Mouse (Mus musculus) bone marrow macrophage, adult 2 months (primary cell): Measurements from ENCODE around the gene H2afy2. TPM values are rescaled to one million over a fixed set of nuclear protein-coding genes. Genes with fewer than 3 reads are reported as not detected.

ENCODE experiments used
- H3K27ac ChIP-seq: 2 replicates; pipeline ENCODE4 v1.5.1; 2012; ENCODE audit warnings: low read depth, low read length; ENCODE audit not compliant: insufficient read depth
- H3K4me1 ChIP-seq: 2 replicates; pipeline ENCODE4 v1.6.1; 2012; ENCODE audit warnings: low read length; ENCODE audit not compliant: control insufficient read depth, insufficient read depth
- H3K4me3 ChIP-seq: 2 replicates; pipeline ENCODE4 v1.5.1; 2012; ENCODE audit warnings: mild to moderate bottlenecking, low read length, moderate library complexity; ENCODE audit not compliant: insufficient read depth
- CTCF ChIP-seq: IDR thresholded peaks from 2 replicates; pipeline ENCODE4 v1.5.1; 2012; ENCODE audit warnings: low read depth, mild to moderate bottlenecking, low read length, moderate library complexity
- POLR2A ChIP-seq: IDR thresholded peaks from 2 replicates; pipeline ENCODE4 v1.6.1; 2012; ENCODE audit warnings: mild to moderate bottlenecking, low read depth, low read length, borderline replicate concordance
- polyA plus RNA-seq: library from polyadenylated mRNA; stranded (reverse); fragments of >200 nt; gene quantifications from 2 replicates; pipeline ENCODE4 v1.2.4, GENCODE M21; 2012; ENCODE audit not compliant: missing spikeins, insufficient read depth, insufficient read length

Gene H2afy2
- polyA plus RNA-seq, 1 experiment, result not detected

DNA sequence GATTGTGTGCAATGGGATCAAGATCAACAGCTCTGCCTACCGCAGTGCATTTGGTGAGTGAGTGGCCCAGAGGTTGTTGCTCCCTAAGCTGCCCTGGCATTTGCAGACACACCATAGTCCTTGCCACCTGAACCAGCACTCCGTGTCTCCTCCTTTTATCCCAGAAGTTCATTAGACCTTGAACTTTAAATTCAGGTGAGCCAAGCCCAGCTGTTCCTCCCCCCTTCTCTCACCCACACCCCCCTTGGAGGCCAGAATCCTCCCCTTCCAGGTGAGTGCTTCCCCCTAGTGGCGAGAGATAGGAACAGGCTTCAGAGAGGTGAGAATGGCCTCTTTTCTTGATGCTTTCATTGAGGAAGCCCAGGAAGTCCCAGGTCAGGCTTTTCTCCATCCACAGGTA is 49.6 kb downstream of the H2afy2 start:
- TF ChIP-seq POLR2A (no peak), CTCF (peak; percentile 97)
- no peak overlapping the region for H3K27ac ChIP-seq
- no peaks in the 10 kb centered on the region for H3K4me1 ChIP-seq

DNA sequence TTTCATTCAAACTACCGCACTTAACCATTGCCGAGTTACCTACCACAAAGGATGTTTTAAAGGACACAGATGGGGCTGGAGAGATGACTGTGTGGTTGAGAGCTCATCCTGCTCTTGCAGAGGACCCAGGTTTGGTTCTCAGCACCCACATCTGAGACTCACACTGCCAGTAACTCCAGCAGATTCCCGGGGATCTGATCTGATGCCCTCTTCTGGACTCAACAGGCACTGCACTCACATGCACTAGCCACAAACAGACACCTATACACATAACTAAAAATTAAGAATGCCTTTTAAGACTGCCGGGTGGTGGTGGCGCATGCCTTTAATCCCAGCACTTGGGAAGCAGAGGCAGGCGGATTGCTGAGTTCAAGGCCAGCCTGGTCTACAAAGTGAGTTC is 53.8 kb downstream of the H2afy2 start:
- TF ChIP-seq CTCF (no peak), POLR2A (no peak)
- Histone ChIP-seq H3K4me3 (no peak overlapping the region), H3K4me1 (no peaks in the 10 kb centered on the region), H3K27ac (no peak overlapping the region)

More for the DNA sequence above, 49.6 kb downstream of the H2afy2 start:
- no peak overlapping the region for H3K4me3 ChIP-seq

DNA sequence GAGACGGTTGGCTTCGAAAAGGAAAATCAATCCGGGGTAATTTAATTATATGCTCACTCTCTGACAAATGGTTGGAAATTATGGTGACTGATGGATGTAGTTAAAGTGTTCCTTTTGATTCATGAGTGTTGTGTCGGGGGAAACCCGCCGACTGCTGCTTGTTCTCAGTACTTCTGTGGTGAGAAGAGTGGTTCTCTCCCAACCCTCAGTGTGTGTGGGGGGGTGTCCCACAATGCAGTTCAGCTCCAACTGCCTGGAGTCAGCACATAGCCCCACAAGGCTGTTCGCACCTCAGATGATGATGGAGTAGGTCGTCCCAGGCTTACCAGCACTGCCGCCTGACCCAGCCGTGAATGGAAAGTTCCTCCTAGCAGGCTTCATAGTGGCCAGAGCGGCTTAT is 54.8 kb downstream of the H2afy2 start:
- TF ChIP-seq CTCF (no peak), POLR2A (no peak)
- Histone ChIP-seq H3K4me1 (no peaks in the 10 kb centered on the region), H3K4me3 (no peak overlapping the region), H3K27ac (no peak overlapping the region)

DNA sequence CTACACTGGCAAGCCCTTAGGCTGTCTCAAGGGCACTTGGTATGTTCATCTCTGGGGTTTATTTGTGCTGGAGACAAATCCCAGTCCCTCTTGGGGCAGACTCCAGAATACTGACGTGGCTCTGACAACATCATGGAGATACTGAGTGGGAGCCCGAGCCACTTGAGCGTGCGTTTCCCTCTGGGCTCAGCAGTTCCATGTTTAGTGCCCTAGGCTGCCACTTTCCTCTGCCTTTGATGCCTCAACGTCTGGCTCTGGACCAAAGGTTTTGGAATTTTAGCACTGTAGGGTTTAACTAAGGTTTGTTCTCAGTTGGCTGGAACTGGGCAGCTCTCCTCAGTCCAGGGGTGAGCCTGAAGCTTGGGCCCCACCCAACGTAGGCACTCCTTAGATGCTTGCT is 60.7 kb downstream of the H2afy2 start:
- Histone ChIP-seq H3K4me3 (no peak overlapping the region), H3K4me1 (peaks cover 8% of the 10 kb centered on the region), H3K27ac (no peak overlapping the region)
- TF ChIP-seq POLR2A (no peak), CTCF (no peak)

DNA sequence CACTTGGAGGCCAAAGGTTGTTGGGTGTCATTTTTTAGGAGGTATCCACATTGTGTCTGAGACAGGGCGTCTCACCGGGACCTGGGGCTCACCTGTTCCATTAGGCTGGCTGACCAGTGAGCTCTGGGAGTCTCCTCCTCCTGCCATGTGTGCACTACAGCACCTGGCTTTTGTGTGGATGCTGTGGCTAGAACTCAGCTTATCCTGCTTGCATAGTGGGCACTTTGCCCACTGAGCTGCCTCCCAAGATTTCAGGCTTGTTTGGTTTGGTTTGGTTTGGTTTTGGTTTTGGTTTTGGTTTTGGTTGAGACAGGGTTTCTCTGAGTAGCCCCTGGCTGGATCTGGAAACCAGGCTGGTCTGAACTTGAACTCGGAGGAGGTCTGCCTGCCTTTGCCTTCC is 61.7 kb downstream of the H2afy2 start:
- H3K4me3 ChIP-seq, result no peak overlapping the region
- no peak overlapping the region for H3K27ac ChIP-seq
- TF ChIP-seq POLR2A (no peak), CTCF (no peak)
- peaks cover 8% of the 10 kb centered on the region for H3K4me1 ChIP-seq

DNA sequence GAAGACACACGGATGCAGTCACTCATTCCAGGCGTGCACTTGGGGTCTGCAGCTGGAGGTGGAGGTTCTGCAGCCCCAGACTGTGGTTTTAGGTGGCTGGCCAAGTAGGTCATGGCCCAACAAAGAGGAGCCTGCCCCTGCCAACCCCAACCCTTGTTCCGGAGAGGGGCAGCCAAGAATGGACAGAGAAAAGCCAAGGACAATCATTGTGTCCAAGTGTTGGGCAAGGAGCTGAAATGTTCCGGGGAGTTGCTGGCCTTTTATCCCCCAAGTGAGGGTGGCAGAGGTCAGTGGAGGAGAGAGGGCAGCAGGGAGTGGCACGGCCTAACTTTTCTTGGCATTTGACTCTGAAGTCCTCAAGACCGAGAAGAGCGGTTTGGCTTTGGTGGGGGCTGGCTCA is 63.6 kb downstream of the H2afy2 start:
- peaks cover 21% of the 10 kb centered on the region for H3K4me1 ChIP-seq
- H3K4me3 ChIP-seq, result no peak overlapping the region
- H3K27ac ChIP-seq, result no peak overlapping the region
- TF ChIP-seq CTCF, result no peak
- TF ChIP-seq POLR2A, result no peak

DNA sequence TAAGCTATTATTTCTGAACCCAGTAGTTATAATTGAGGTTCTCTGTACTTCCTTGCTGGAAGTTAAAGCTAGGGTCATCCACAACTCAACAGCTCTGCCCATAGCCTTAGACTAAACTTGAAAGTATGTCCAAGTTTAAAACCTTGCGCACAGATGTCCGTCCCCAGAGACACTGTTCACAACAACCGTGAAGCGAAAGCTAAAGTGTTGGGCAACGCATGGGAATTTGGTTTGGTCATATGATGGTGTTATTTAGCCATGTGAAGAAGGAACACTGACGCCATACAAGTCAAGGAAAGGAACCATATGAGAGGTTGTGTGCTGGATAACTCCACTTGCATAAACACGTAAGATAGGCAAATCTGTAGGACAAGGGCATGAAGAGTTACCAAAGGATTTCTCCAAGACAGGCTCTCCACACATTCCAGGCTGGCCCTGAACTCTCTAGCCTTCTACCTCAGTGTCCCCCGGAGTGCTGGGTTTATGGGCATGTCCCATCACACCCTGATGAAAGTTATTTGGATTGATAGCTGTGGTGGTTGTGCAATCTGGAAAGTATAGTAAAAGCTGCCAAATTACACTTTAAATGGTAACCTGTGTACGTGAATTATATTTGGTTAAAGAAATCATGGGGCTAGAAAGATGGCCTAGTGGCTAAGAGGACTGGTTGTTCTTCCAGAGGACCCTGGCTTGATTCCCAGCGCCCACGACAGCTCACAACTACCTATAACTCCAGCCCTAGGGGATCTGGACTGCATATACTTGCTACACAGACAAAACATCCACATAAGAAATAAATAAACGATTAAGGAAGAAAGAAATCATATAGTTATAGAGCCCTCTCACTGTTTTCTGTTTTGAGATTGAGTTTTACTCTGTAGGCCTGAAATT is 66.3 kb downstream of the H2afy2 start:
- TF ChIP-seq POLR2A, result no peak
- TF ChIP-seq CTCF, result no peak
- Histone ChIP-seq H3K4me1 (peaks cover 32% of the 10 kb centered on the region), H3K27ac (no peak overlapping the region), H3K4me3 (no peak overlapping the region)

DNA sequence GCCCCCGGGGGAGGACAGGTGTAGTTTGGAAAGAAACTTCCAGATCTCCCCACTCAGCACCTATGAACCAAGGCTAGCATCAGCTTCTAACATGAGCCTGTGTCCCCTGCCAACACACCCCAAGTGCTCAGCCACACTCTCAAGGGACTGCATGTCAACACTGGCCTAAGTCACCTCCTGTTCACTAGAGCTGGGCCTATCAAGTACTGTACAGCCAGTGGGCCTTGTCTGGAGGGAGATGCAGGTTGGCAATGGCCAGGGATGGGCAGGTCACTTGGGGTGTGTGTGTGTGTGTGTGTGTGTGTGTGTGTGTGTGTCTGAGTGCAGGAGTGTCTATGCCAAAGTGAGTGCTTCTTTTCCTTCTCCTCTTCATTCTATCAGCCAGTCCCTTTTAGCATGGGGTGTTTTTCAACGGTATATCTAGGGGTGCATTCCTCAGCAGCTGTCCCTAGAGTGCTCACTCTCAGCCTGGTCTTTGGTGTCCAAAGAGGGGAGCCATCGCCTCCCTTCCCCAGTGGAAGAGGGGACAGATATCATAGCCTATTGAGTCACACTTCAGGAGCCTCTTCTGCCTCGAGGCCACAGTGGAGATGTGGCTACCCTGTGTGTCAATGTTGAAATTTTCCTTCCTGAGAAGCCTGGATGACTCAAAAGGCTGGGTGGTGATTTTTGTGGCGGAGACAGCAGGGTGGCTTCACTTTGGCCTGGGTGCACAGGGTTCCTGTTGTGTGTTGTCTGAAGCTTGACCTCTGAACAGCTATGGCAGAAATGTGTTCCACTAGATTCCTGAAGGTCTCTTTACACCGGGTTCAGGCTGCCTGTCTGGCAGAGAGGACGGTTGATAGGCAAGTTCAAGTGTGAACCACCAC is 67.7 kb downstream of the H2afy2 start:
- peaks cover 26% of the 10 kb centered on the region for H3K4me1 ChIP-seq
- TF ChIP-seq CTCF, result no peak
- no peak for TF ChIP-seq POLR2A
- peak overlapping the region; percentile 8; the same call in 1 of the 2 replicates for H3K27ac ChIP-seq
- peak overlapping the region; percentile 81 for H3K4me3 ChIP-seq

DNA sequence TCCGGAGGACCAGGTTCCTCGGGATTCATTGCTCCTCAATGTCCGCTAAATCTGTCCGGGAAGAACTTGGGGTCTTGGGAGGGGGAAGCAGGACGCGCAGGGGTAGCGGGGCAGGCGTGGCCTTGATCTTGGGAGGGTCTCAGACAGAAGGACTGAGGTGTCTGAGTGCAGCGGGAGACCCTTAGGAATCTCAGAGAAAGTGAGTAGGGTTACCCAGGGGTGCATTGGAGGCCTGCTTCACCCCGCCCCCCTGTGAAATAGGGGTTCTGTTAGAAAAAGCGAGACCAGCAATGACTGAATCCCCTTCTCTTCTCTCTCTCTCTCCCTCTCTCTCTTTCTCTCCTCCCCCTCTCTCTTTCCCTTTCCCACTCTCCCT is 68.5 kb downstream of the H2afy2 start:
- Histone ChIP-seq H3K4me1 (peaks cover 26% of the 10 kb centered on the region), H3K27ac (no peak overlapping the region), H3K4me3 (peak overlapping the region; percentile 81)
- TF ChIP-seq POLR2A, result no peak
- no peak for TF ChIP-seq CTCF

DNA sequence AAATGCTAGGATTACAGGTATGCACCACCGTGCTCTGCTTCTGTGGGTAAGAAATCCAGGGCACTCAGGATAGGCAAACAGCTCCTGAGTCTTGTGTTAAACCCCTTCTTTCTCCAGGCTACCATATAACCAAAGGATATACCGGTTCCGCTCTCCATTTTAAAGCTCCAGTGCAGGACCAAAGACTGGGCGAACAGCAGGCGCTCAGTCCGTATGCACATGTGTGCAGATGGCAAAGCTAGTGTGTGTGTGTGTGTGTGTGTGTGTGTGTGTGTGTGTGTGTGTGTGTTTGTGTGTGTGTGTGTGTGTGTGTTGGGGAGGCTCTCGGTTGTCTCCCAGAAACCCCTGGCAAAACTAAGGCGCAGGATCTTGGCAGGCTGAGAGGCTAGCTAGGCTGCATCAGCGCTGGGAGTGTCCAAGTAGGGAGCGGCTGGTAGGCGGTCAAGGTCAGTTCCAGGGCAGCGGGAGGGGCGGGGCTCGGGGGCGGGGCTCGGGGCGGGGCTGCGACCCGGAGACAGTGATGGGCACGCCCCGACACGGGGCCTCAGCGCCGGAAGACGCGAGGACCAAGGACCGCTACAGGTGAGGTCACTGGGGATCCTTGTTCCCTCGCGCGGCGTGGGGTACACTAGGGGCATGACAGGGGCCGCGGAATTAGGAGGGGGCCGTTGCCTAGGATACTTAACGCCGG is 69.0 kb downstream of the H2afy2 start, which contains the start of gene Aifm2:
Gene Aifm2, plus strand, starts transcription at position 493 of the 691 bp plus-strand sequence.
- H3K4me1 ChIP-seq, result peaks cover 26% of the 10 kb centered on the region
- TF ChIP-seq CTCF, result no peak
- TF ChIP-seq POLR2A, result no peak
- H3K4me3 ChIP-seq, result peak within 1 kb of the TSS; percentile 81
- H3K27ac ChIP-seq, result no peak within 1 kb of the TSS
